Mouse (Mus musculus): ENCODE measurements around the gene 2010005H15Rik.

GRCm38 (mm10) chr16:36209967-36210453, 11.3 kb upstream of the 2010005H15Rik start, which contains the start of gene Gm5416:
- no peak for TF ChIP-seq CTCF (IDR thresholded peaks at IDR 0.05; ENCODE audit: low read depth)
- TF ChIP-seq EP300 (IDR thresholded peaks at IDR 0.05; ENCODE audit: low read depth): no peak
